Mouse (Mus musculus) ES-E14 (cell line): ENCODE measurements at regions not wholly inside any gene's neighbourhood (a gene's known extent, or its start where the extent isn't known, plus 50 kb on each side); places are given as distances from the start of the nearest gene placed in this dataset.

Experiments
- HCFC1 ChIP-seq: IDR thresholded peaks from 2 replicates; pipeline ENCODE4 v1.6.1; 2012; ENCODE audit warnings: low read length, inconsistent platforms, borderline replicate concordance; ENCODE audit not compliant: insufficient read depth
- ZC3H11A ChIP-seq: IDR thresholded peaks from 2 replicates; pipeline ENCODE4 v1.6.1; 2012; ENCODE audit warnings: low read depth, mild to moderate bottlenecking, inconsistent platforms, low read length, borderline replicate concordance

- no peak for TF ChIP-seq ZC3H11A
- no peak for TF ChIP-seq HCFC1
Observed at GRCm38 (mm10) chr5:12948472-12948871, 176.7 kb upstream of the Sema3a start.
